Mouse (Mus musculus) heart, adult 2 months (tissue): ENCODE results near the gene Fam222a.

Experiments used
- CTCF ChIP-seq: fragments of 200-600 bp; IDR thresholded peaks from 2 replicates; pipeline ENCODE4 v1.8.1; 2022; ENCODE audit warnings: antibody characterized with exemption, mild to moderate bottlenecking, moderate library complexity
- POLR2A ChIP-seq: fragments of 200-500 bp; IDR thresholded peaks from 2 replicates; pipeline ENCODE4 v1.6.1; 2011; ENCODE audit warnings: mild to moderate bottlenecking, low read depth, low read length, control low read depth; ENCODE audit not compliant: insufficient read depth

GRCm38 (mm10) chr5:114573920-114574628 lies 6.3 kb downstream of the Fam222a start:
- no peak for TF ChIP-seq POLR2A
- TF ChIP-seq CTCF: no peak
